Mouse (Mus musculus) central nervous system, embryonic 11.5 days (tissue): ENCODE data around the gene Tmem51. TPM values are rescaled to one million over a fixed set of nuclear protein-coding genes. Genes with fewer than 3 reads are reported as not detected.

ENCODE experiments used
- polyA plus RNA-seq: library from polyadenylated mRNA; depleted of rRNA; stranded (reverse); fragments of >200 nt; gene quantifications from 2 replicates; pipeline ENCODE4 v1.2.3, GENCODE M21; 2012; rRNA removed

Gene Tmem51
- polyA plus RNA-seq, result 7.5 and 8.4 TPM in 2 replicates

GRCm38 (mm10) chr4:142084131-142084899 lies at the start of gene Tmem51:
TSS of gene Tmem51 (minus strand) at chr4:142084304.

GRCm38 (mm10) chr4:142014659-142015608 lies 69.2 kb downstream of the Tmem51 start, which contains the start of gene Fhad1:
TSS of gene Fhad1 (minus strand) at chr4:142015082.

Other genes starting within 250 kb of the Tmem51 start
- gene Ctrc, start 237.9 kb downstream of the Tmem51 start, polyA plus RNA-seq, result not detected in 2 replicates
- gene Efhd2, start 209.4 kb downstream of the Tmem51 start, polyA plus RNA-seq, result 42.0 and 42.9 TPM in 2 replicates
- 2.2 and 3.9 TPM in 2 replicates for gene Fhad1, start 69.2 kb downstream of the Tmem51 start, polyA plus RNA-seq
- 26.1 and 29.0 TPM in 2 replicates for gene Kazn, start 155.1 kb upstream of the Tmem51 start, polyA plus RNA-seq